Mouse (Mus musculus): ENCODE data around the gene Golph3l.

- TF ChIP-seq POLR2A (IDR thresholded peaks at IDR 0.05; ENCODE audit: low read depth, low read length), result 0 out of 2 replicates have a peak, but pooled peaks have one; percentile 20
- no peak for TF ChIP-seq CTCF (IDR thresholded peaks at IDR 0.05; ENCODE audit: borderline replicate concordance, insufficient read depth, low read length)
These were observed 78.8 kb downstream of the Golph3l start for GRCm38 (mm10) chr3:95667521-95667920.
